ENCODE assay signal across 8 mouse cellular contexts in the genomic region with DNA sequence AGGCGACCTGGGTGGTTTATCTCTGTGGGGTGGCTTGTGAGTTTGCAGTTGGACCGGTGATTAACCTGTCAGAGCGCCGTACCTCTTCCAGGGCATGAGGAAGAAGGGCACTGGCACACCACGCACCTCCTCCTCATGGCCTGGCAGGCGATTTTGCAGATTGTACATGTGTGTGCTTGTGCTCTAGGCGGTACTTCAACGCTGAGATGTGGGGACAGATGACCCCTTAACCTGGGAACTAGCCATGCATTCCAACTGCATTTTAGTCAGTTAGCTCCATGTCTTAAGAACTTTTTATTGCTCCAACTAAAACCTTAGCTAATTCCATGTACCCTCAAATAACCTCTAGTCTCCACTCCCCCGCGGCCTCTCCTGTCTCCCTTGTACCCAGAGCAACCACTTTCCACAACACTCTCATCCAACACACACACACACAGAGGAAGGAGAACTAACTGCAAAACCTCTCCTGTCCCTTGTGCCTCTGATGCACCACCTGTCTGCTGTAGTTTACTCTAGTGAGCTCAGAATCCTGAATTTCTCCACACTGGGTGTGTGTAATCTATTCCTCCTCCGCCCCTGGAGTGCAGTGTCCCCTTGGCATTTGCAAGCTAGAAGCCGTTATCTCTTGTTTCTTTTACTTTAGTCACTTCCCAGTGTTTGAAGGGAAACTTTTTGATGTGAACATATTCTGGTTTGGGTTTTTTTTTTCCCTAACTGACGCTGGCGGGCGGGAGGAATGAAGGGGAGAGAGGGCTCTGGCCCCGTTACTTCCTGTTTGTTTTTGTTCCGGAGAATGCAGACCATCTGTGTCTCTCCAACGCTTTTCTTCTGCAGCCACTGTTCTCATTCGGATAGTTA.
DNase-seq lines count a peak whose midpoint lies in the region; ATAC-seq and TF ChIP-seq lines count a peak whose summit lies in the region.

No protein-coding gene starts in this region.

- H3K27me3 ChIP-seq in heart, embryonic 12.5 days (replicated peaks), result no peaks in the 10 kb centered on the region
- H3K27me3 ChIP-seq in stomach, postnatal 0 days (ENCODE audit: control insufficient read depth, insufficient read depth, low read length), result no peaks in the 10 kb centered on the region

- no peaks in the 10 kb centered on the region for H3K36me3 ChIP-seq in heart, embryonic 12.5 days
- H3K36me3 ChIP-seq in stomach, postnatal 0 days (ENCODE audit: control insufficient read depth, insufficient read depth, low read length), result no peaks in the 10 kb centered on the region

- 33% methylated on average over 19 of the region's 19 CpGs for WGBS in heart, embryonic 12.5 days
- WGBS in stomach, postnatal 0 days, result 51% methylated on average over 19 of the region's 19 CpGs

- H3K4me3 ChIP-seq in heart, embryonic 12.5 days, result no peak overlapping the region
- no peak overlapping the region for H3K4me3 ChIP-seq in stomach, postnatal 0 days (ENCODE audit: low read depth, low read length)

- DNase-seq in heart, adult 11 months, result peak; percentile 94
- no peak for DNase-seq in heart, adult 8-10 months (ENCODE audit: low spot score)
- DNase-seq in adrenal gland, postnatal 36 days, result peak; percentile 47 to 51
- DNase-seq in kidney, postnatal 36 days, result peak; percentile 35 to 37
- no peak for DNase-seq in stomach, postnatal 0 days (ENCODE audit: low spot score)
- DNase-seq in B cell, adult 2 months, result no peak
- no peak for DNase-seq in cerebellum, postnatal 10 days

- peak overlapping the region; percentile 45 for H3K4me2 ChIP-seq in heart, embryonic 12.5 days
- no peak overlapping the region for H3K4me2 ChIP-seq in stomach, postnatal 0 days (replicated peaks; ENCODE audit: low read depth)

- no peak overlapping the region; the same call in 1 of the 2 replicates for H3K9ac ChIP-seq in heart, embryonic 12.5 days
- H3K9ac ChIP-seq in stomach, postnatal 0 days (ENCODE audit: low read length), result no peak overlapping the region

- no peak for TF ChIP-seq EP300 in stomach, postnatal 0 days (optimal IDR thresholded peaks at IDR 0.05)

- H3K9me3 ChIP-seq in heart, embryonic 12.5 days (replicated peaks), result no peaks in the 10 kb centered on the region
- no peaks in the 10 kb centered on the region for H3K9me3 ChIP-seq in stomach, postnatal 0 days (ENCODE audit: control insufficient read depth, low read length)

- TF ChIP-seq CTCF in stomach, postnatal 0 days (IDR thresholded peaks at IDR 0.05; ENCODE audit: low read depth), result no peak

- ATAC-seq in heart, embryonic 12.5 days (ENCODE audit: insufficient number of reproducible peaks, low FRiP score), result no peak
- ATAC-seq in stomach, postnatal 0 days (ENCODE audit: low FRiP score, low TSS enrichment), result no peak

- peak overlapping the region; percentile 53 for H3K27ac ChIP-seq in heart, embryonic 12.5 days (ENCODE audit: poor library complexity, severe bottlenecking)
- peak overlapping the region; percentile 63 for H3K27ac ChIP-seq in stomach, postnatal 0 days (replicated peaks)

- H3K4me1 ChIP-seq in heart, embryonic 12.5 days (replicated peaks), result peaks cover 46% of the 10 kb centered on the region
- H3K4me1 ChIP-seq in stomach, postnatal 0 days (replicated peaks; ENCODE audit: control insufficient read depth, insufficient read depth), result no peaks in the 10 kb centered on the region

Comparison
In these comparisons a context has a peak if more than half of its experiments do, and no peak if none do; other contexts are left out.
1. DNase-seq: peak in heart, adult 11 months (single experiment), adrenal gland, postnatal 36 days (2 of 2) and kidney, postnatal 36 days (2 of 2); none in heart, adult 8-10 months (single experiment), stomach, postnatal 0 days (single experiment), B cell, adult 2 months (0 of 2) and cerebellum, postnatal 10 days (0 of 2).